Mouse (Mus musculus) lung, postnatal 0 days (tissue): ENCODE data around the gene Orai1. TPM values are rescaled to one million over a fixed set of nuclear protein-coding genes. Genes with fewer than 3 reads are reported as not detected.

ENCODE experiments used
- ATAC-seq: fragments of 200-750 bp; cut with Nextera tagmentation; 2 replicates; pipeline ENCODE4 v1.8.0; 2017; ENCODE audit warnings: moderate library complexity
- DNase-seq: peaks from one replicate; pipeline ENCODE4 v3.0.0-alpha.2; 2016; ENCODE audit warnings: low spot score
- H3K27ac ChIP-seq: fragments of 300-500 bp; sonication (generic); 2 replicates; pipeline ENCODE4 v1.5.1; 2014; ENCODE audit warnings: antibody characterized with exemption, mild to moderate bottlenecking, low read length, mixed read lengths
- H3K27me3 ChIP-seq: fragments of 300-500 bp; sonication (generic); replicated peaks from 2 replicates; pipeline ENCODE4 v1.6.1; 2014; ENCODE audit warnings: low read length, mixed read lengths; ENCODE audit not compliant: insufficient read depth
- H3K36me3 ChIP-seq: fragments of 300-500 bp; sonication (generic); 2 replicates; pipeline ENCODE4 v1.6.1; 2014; ENCODE audit warnings: low read length, mixed read lengths; ENCODE audit not compliant: insufficient read depth
- H3K4me1 ChIP-seq: fragments of 300-500 bp; sonication (generic); 2 replicates; pipeline ENCODE4 v1.6.1; 2014; ENCODE audit warnings: antibody characterized with exemption, low read depth, low read length, mixed read lengths; ENCODE audit not compliant: insufficient read depth
- H3K4me2 ChIP-seq: fragments of 300-500 bp; sonication (generic); replicated peaks from 2 replicates; pipeline ENCODE4 v1.6.1; 2014; ENCODE audit warnings: low read depth, mild to moderate bottlenecking, low read length, moderate library complexity, mixed read lengths
- H3K4me3 ChIP-seq: fragments of 300-500 bp; sonication (generic); 2 replicates; pipeline ENCODE4 v1.5.1; 2014; ENCODE audit warnings: low read depth, low read length
- H3K9ac ChIP-seq: fragments of 300-500 bp; sonication (generic); replicated peaks from 2 replicates; pipeline ENCODE4 v1.6.1; 2014; ENCODE audit warnings: low read depth, mild to moderate bottlenecking
- H3K9me3 ChIP-seq: fragments of 300-500 bp; sonication (generic); 2 replicates; pipeline ENCODE4 v1.6.1; 2016; ENCODE audit warnings: low read length, mixed read lengths
- CTCF ChIP-seq: IDR thresholded peaks from 2 replicates; pipeline ENCODE4 v1.5.1; 2016; ENCODE audit warnings: antibody characterized with exemption, mild to moderate bottlenecking
- EP300 ChIP-seq: IDR thresholded peaks from 2 replicates; pipeline ENCODE4 v1.6.1; 2016; ENCODE audit warnings: antibody characterized with exemption, mild to moderate bottlenecking, control low read depth
- WGBS: fragments of 180-500 bp; shearing (Covaris S2); extraction: QIAGEN DNeasy Blood & Tissue Kit; methylation state at CpG from one replicate; pipeline ENCODE4 v1.1.7; 2014; 5-methylcytosine and 5-hydroxymethylcytosine counted together
- polyA plus RNA-seq: library from polyadenylated mRNA; unstranded; fragments of >200 nt; fragmentation: Nextera tagmentation; extraction: Ambion mirVana; gene quantifications from 2 replicates; pipeline ENCODE4 v1.2.1, GENCODE M21; 2015

Orai1 gene
- polyA plus RNA-seq, 1 experiment from 2014 or later: 55.2 TPM

GRCm38 (mm10) chr5:123017504-123017903, 2.6 kb downstream of the Orai1 start:
- ATAC-seq (no peak), DNase-seq (peak; percentile 55)
- Histone ChIP-seq H3K9ac (no peak overlapping the region), H3K4me2 (peak overlapping the region; percentile 57), H3K4me1 (peaks cover 22% of the 10 kb centered on the region), H3K36me3 (no peaks in the 10 kb centered on the region), H3K27ac (peak overlapping the region; percentile 96; the same call in 1 of the 2 replicates), H3K9me3 (no peaks in the 10 kb centered on the region), H3K4me3 (no peak overlapping the region), H3K27me3 (no peaks in the 10 kb centered on the region)
- 0 out of 2 replicates have a peak, but pooled peaks have one; percentile 14 for TF ChIP-seq EP300
- no peak for TF ChIP-seq CTCF
- WGBS: 45% methylated on average over 4 of the region's 4 CpGs

- peak overlapping the region; percentile 60 for H3K27ac ChIP-seq
- ATAC-seq (no peak), DNase-seq (peak; percentile 81)
- H3K9ac ChIP-seq: no peak overlapping the region
- H3K4me3 ChIP-seq: no peak overlapping the region
- H3K36me3 ChIP-seq: no peaks in the 10 kb centered on the region
- TF ChIP-seq EP300: no peak; the same call in 1 of the 2 replicates
- TF ChIP-seq CTCF: no peak
- peaks cover 20% of the 10 kb centered on the region for H3K4me1 ChIP-seq
- H3K4me2 ChIP-seq: peak overlapping the region; percentile 30
- WGBS: 23% methylated on average over 10 of the region's 10 CpGs
- no peaks in the 10 kb centered on the region for H3K9me3 ChIP-seq
- H3K27me3 ChIP-seq: no peaks in the 10 kb centered on the region
Observed at GRCm38 (mm10) chr5:123019336-123020016, 4.6 kb downstream of the Orai1 start.

- Histone ChIP-seq H3K36me3 (no peaks in the 10 kb centered on the region), H3K9ac (no peak overlapping the region), H3K9me3 (no peaks in the 10 kb centered on the region), H3K4me1 (peaks cover 18% of the 10 kb centered on the region), H3K4me2 (no peak overlapping the region), H3K4me3 (no peak overlapping the region), H3K27ac (no peak overlapping the region), H3K27me3 (no peaks in the 10 kb centered on the region)
- WGBS: 75% methylated on average over 5 of the region's 5 CpGs
- TF ChIP-seq EP300 (no peak), CTCF (no peak)
- DNase-seq (peak; percentile 43), ATAC-seq (no peak)
Observed at GRCm38 (mm10) chr5:123020426-123020825, 5.6 kb downstream of the Orai1 start.

GRCm38 (mm10) chr5:123021438-123021837, 6.6 kb downstream of the Orai1 start:
- WGBS: 88% methylated on average over 7 of the region's 7 CpGs
- no peak for DNase-seq
- no peaks in the 10 kb centered on the region for H3K27me3 ChIP-seq
- H3K9me3 ChIP-seq: no peaks in the 10 kb centered on the region
- no peaks in the 10 kb centered on the region for H3K36me3 ChIP-seq
- H3K4me2 ChIP-seq: no peak overlapping the region
- no peak overlapping the region for H3K4me3 ChIP-seq
- no peak overlapping the region for H3K9ac ChIP-seq
- TF ChIP-seq CTCF: no peak
- no peak for TF ChIP-seq EP300
- H3K4me1 ChIP-seq: peaks cover 18% of the 10 kb centered on the region
- no peak for ATAC-seq
- H3K27ac ChIP-seq: no peak overlapping the region

- no peaks in the 10 kb centered on the region for H3K36me3 ChIP-seq
- no peaks in the 10 kb centered on the region for H3K27me3 ChIP-seq
- DNase-seq: peak; percentile 53
- 61% methylated on average over 6 of the region's 6 CpGs for WGBS
- no peak overlapping the region for H3K9ac ChIP-seq
- H3K4me2 ChIP-seq: no peak overlapping the region
- no peak overlapping the region for H3K4me3 ChIP-seq
- H3K27ac ChIP-seq: no peak overlapping the region
- no peak for TF ChIP-seq CTCF
- TF ChIP-seq EP300: no peak
- ATAC-seq: no peak
- H3K9me3 ChIP-seq: no peaks in the 10 kb centered on the region
- peaks cover 11% of the 10 kb centered on the region for H3K4me1 ChIP-seq
Observed at GRCm38 (mm10) chr5:123023049-123023448, 8.2 kb downstream of the Orai1 start.

GRCm38 (mm10) chr5:123024312-123024711, 9.4 kb downstream of the Orai1 start:
- Histone ChIP-seq H3K4me1 (peaks cover under 1% of the 10 kb centered on the region), H3K9ac (no peak overlapping the region), H3K36me3 (peaks cover 4% of the 10 kb centered on the region; the same call in 1 of the 2 replicates), H3K4me3 (no peak overlapping the region), H3K27ac (no peak overlapping the region), H3K27me3 (no peaks in the 10 kb centered on the region), H3K4me2 (no peak overlapping the region), H3K9me3 (no peaks in the 10 kb centered on the region)
- no peak for DNase-seq
- TF ChIP-seq CTCF: no peak
- no peak for TF ChIP-seq EP300
- 76% methylated on average over 6 of the region's 6 CpGs for WGBS
- no peak for ATAC-seq
